Mouse (Mus musculus) testis, adult 2 months (tissue): Measurements from ENCODE around the gene Diras2.

ENCODE experiments used
- CTCF ChIP-seq: fragments of 200-500 bp; IDR thresholded peaks from 2 replicates; pipeline ENCODE4 v1.5.1; 2012; ENCODE audit warnings: low read depth, mild to moderate bottlenecking, inconsistent platforms, low read length, moderate library complexity; ENCODE audit not compliant: control insufficient read depth, insufficient read depth, insufficient replicate concordance
- POLR2A ChIP-seq: fragments of 200-500 bp; IDR thresholded peaks from 2 replicates; pipeline ENCODE4 v1.6.1; 2012; ENCODE audit warnings: low read depth, mild to moderate bottlenecking, inconsistent platforms, low read length, moderate library complexity; ENCODE audit not compliant: control insufficient read depth

DNA sequence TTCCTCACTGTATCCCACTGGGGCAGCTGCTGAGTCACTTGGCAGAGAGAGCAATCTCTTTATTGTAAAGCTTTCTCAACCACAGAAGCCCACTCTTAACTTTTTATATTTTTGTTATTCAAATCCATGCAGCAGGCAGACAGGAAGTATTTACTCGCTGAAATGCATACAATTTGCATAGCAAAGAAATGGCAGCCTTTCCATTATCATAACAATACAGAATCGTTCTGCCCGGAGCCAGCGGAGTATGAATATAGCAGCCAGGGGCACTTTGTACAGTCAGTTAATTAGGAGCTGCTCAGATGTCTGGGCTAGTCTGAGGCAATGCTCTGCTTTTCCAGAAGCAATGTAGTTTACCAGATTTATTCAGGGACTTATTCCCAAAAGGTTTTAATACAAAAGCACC, 31.1 kb upstream of the Diras2 start:
- TF ChIP-seq CTCF (no peak), POLR2A (no peak)
